Mouse (Mus musculus) gastrocnemius, adult 8-10 months (tissue): Measurements from ENCODE around the gene 0610010F05Rik. TPM values are rescaled to one million over a fixed set of nuclear protein-coding genes. Genes with fewer than 3 reads are reported as not detected.
"Not testable (repeated sequence)": the region's sequence is repeated elsewhere in the genome, so short reads cannot be mapped to it uniquely, and the experiment has no call there.

Experiments used
- DNase-seq, 2 experiments: peaks; one replicate each; pipeline ENCODE4 v3.0.0; 2022; ENCODE audit warnings: low spot score in 2 of 2
- total RNA-seq, 4 experiments: library from RNA; stranded (reverse); gene quantifications; 2 replicates each; pipeline ENCODE4 v1.2.4; 2022

0610010F05Rik gene
- total RNA-seq: 10 to 100 TPM; 11.7 to 16.0 (median 13.1) TPM

DNA sequence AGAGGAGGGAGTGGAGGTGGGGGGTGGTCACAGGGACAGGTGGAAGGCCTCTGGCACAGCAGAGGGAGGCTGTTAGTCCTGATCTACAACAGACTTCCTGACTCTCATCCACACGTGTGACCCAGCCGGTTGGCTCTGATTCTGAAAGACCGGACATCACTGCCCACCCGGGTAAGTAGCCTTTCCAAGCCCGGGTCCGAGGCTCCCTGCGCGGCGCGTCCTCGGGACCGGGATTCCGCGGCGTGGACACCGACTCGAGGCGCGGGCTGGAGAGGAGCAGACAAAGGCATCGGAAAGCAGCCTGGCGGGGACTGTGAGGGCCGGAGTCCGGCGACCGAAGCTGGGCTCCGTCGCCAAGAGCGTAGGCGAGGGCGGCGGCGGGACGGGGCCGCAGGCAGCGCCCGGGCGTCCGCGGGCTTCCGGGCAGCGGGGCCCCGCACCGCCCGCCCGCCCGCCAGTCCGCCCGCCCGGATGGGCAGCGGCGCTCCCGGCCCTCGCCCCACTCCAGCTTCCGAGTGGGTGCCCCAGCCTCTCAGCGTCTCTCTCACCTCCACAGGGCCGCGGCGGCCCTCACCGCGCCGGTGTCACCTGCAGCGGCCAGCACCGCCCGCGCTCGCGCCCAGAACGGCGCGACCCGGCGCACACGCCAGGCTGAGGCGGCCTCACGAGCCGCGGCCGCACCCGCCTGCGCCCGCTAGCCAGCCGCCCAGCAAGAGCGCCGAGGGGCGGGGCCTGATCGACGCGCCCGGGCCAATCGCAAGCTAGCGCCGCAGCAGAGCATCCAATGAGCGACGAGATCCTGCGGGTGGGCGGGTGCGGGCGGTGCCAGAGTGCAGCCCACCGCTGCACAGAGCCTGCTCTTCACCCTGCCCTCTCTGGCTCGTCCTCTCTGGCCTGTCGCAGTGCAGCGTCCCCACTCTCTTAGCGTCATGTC, at the start of gene 0610010F05Rik:
0610010F05Rik (minus strand) TSS at position 695 of the 934 bp plus-strand sequence.
- peak; percentile 64 to 76 for DNase-seq

DNA sequence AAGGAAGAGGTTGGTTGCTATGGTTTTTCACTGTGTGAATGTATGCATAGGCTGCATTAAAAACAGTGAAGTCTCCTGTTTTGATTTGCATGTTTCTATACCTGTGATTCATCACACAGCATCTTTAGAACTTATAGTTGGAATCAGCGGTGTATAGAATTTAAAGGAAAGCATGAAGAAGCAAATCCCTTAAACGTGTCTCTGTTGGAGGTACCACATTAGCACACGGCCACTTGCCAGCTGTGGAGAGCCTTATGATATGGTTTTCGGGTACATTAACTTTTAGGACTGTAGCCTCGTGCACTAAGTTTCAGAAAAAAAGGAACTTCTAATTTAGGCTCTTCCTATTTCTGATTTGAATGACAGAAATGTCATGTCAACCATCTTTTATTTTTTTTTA, 49.1 kb upstream of the 0610010F05Rik start:
- no peak for DNase-seq

- DNase-seq: no peak
Measured at GRCm38 (mm10) chr11:23680435-23680950, 47.1 kb upstream of the 0610010F05Rik start.

DNA sequence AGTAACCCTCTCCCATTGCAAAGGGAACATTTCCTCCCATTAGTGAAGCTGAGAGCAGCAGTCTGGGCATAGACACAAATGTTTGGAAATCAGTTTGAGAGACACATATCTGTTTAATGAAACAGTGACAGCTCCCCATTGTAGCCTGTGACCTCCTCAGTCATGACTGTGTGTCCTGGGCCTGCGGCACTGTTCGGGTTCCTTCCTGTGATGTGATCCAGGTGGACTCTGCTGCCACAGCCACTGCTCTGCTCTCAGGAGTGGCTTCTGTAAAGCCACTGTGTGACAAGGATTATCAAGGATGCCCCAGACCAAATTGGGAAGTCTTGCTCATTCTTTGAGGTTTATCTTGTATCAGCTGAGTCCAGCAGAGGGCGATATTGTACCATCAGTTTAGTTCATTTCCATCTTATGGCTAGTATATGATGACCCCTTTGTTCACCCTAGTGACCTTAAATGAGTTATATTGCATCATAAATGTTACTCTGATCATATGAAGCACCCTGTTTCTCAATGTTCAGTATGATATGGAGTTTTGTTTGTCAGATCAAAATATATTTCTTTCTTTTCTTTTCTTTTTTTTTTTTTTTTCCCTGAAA, 45.7 kb upstream of the 0610010F05Rik start:
- DNase-seq: no peak

DNA sequence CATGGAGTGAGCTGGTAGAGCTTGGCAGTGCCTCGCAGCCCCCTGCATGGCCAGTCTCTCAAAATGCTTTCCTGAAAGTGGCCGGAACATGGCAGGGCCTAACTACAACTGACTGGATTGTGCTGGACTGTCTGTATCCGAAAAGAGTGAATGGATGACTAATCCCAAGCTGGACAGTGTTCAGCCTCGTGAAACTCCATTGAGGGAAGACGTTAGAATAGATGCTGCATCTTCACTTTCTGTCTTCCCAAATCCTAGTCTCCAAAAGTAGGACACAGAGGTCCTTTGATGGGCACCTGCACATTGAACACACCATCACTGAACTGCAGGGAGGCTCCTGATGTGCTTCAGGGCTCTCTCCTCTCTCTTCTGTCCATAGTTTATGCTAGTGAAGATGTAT, 42.7 kb upstream of the 0610010F05Rik start:
- no peak for DNase-seq

DNA sequence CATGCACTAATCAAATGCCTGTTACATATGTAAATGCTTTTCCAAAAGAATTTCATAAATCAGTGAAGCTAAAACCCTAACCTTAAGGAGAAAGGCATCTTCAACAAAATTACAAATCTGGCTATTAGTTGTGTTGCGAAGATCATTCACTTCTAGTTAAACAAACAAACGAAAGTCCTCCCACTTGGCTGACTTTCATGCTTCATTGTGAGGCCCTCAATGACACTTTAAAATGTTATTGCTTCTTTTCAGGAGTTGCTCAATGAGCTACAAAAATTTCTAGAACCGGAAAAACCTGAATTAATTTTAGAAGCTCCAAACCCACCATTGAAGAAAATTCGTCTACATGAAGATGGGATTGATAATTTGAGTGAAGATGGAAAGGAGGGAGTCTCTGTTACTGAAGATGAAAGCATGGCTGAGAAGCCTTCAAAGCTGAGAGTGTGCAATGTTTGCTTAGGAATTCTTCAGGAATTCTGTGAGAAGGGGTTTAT, 38.9 kb upstream of the 0610010F05Rik start:
- no peak for DNase-seq

GRCm38 (mm10) chr11:23667128-23667527, 33.7 kb upstream of the 0610010F05Rik start:
- no peak for DNase-seq

- DNase-seq: no peak
Measured at GRCm38 (mm10) chr11:23666526-23666925, 33.1 kb upstream of the 0610010F05Rik start.

GRCm38 (mm10) chr11:23665798-23666501, 32.5 kb upstream of the 0610010F05Rik start, which contains the start of gene Pex13:
TSS of gene Pex13 (minus strand) at chr11:23665959.
- DNase-seq: peak; percentile 73 to 82

DNA sequence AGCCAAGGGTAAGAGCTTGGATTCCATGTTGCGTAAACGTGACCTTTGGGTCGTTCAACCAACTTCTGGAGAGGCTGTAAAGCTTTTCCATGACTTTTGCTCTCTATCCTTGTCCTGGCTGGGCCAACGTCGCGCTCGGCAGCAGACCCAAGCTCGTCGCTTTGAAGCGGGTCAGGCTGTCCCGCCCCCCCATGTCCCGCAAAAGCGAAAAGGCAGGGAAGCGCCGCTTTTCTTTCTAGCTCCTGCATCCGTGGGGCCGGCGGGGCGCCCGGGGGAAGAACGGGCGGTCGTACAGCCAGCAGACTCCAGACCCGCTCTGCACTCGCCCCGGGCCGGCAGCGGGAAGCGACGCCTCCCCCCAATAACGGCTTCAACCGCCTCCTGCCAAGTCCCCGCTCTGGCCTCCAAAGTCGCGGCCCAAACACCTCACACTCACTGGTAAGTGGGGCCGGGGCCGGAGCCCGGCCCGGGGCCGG, 31.9 kb upstream of the 0610010F05Rik start, which contains the start of gene Pus10:
Pus10 (plus strand) TSS at position 364 of the 476 bp plus-strand sequence.
- peak in 1 of 2 experiments; percentile 15 for DNase-seq

DNA sequence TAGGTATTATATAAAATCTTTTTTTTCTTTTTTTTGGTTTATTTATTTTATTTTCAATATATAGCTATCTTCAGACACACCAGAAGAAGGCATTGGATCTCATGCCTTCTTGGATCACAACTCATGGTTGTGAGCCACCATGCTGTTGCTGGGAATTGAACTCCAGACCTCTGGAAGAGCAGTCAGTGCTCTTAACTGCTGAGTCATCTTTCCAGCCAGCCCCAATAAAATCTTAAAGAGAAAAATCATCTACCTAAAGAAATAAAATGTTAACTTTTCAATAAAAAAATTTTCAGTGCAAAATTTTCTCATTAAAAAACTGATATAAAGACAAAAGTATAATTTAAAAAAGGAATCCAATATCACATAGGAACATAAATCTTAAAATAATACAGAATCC, 30.8 kb upstream of the 0610010F05Rik start:
- no peak for DNase-seq

DNA sequence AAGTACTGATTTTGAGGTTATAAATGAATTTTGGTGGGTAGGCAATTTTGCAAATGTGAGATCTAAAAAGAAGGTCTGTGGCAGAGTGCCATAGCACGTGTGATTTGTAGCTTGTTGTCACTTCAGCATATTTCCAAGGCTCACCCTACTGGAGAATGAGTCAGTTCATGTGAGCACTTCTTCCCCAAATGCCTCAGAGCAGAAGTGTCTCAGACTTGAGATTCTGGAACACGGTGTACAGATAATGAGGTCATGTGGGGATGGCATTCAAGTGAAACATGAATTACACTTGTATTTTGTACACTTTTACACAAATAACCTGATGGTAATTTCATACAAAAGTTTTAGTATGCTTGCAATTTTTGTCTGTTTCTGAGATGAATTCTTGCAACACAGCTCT, 24.4 kb upstream of the 0610010F05Rik start:
- DNase-seq: no peak

DNA sequence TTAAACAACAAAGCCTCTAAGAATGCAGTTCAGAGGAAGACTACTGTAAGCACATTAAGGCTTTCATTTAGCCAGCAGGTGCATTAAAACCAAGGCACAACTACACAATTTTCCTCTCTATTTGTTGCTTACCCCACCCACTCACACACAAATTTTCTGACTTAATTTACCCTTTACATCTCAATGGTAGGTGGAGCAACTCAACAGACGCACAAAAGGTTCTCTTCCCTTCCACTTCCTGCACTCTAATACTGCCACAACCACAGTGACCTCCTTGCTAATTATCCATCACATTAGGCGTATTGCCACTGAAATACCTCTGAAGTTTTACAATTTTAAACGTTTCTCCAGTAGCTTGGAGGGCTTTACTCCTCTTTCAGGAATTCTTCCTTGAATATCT, 20.2 kb upstream of the 0610010F05Rik start:
- no peak for DNase-seq

- no peak for DNase-seq
Measured at GRCm38 (mm10) chr11:23647835-23648234, 14.4 kb upstream of the 0610010F05Rik start.

DNA sequence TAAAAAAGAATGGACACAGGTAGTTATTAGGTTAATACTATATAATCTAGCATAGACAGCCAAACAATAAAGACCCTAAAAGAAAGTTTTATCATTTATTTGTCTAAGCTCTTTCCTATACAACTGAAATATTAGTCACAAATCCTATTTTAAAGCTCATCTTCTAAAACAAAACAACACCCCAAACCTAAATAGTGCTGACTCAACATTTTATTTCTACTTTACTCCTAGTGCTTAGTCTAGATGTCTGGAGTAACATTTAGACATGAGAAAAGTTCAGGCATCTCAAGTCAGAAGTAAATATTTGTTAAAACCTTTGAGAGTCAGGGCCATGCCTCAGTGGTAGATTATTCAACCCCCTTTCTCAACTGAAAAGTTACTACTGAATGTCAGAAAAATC, 14.0 kb upstream of the 0610010F05Rik start:
- no peak for DNase-seq

DNA sequence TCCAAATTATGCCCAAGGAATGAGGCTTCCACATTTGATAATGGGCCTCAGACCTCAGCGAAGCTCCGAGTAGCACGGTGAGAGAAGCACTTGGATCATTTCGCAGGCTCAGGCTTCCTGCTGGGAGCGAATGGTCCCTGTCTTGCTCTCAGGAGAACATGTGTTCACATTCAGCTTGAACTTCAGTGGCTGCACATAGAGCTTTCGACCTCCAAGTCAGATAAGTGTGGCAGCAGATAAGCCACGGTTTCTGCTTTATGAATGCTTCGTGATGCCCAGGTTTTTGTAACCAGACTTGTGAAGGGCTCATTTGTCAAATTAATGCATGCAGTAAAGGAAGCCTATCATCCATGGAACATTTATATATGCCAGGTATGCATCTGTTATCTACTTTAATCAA, 1.1 kb upstream of the 0610010F05Rik start:
- DNase-seq: no peak

DNA sequence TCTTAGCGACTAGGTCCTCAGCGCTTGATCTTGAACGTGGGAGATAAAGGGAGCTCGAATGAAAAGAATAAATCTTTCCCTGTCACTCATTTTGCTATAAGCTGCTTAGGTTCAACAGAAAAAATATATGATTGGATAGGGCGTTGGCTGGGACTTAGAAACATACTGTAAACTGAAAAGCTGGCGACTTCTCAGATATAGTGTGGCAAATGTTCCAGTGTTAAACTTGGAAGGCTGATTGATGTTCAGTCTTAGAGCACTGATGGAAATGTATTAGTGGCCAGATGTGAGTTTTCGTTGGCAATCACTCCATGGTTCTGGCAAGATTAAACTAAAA, 408 bp upstream of the 0610010F05Rik start:
- no peak for DNase-seq

DNA sequence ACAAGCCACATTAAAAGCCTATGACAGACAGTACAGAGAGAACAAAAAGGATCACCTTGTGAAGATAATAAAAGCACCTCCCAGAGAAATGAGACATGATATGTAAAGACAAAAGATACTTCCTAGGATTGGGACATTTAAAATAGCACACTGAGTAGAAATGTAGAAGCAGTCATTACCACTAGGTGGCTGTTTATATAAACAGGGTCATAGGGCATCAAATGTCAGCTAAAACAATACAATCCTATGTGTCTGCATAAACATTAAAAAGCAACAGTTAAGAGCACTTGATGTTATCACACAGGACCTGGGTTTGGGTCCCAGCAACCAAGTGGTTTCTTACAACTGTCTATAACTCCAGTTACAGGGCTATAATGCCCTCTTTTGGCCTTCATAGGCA, 2.8 kb downstream of the 0610010F05Rik start:
- no peak for DNase-seq

- DNase-seq: no peak
Measured at GRCm38 (mm10) chr11:23618995-23619394, 14.4 kb downstream of the 0610010F05Rik start.

- DNase-seq: no peak
Measured at GRCm38 (mm10) chr11:23614546-23614945, 18.9 kb downstream of the 0610010F05Rik start.

DNA sequence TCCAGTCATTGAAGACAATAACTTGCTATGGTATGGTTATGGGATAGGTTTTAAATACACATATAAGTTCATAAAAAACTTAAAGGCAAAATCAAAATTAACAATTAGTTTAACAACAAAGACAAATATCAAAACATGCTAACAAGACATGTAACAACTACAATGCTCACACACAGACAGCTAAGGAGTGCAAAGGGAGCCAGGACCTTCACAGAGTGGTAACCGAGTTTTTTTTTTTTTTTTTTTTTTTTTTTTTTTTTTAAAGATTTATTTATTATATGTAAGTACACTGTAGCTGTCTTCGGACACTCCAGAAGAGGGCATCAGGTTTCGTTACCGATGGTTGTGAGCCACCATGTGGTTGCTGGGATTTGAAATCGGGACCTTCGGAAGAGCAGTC, 26.1 kb downstream of the 0610010F05Rik start:
- not testable (repeated sequence) for DNase-seq
